Mouse (Mus musculus) limb, embryonic 11.5 days (tissue): ENCODE results near the gene Sac3d1. TPM values are rescaled to one million over a fixed set of nuclear protein-coding genes. Genes with fewer than 3 reads are reported as not detected.

Experiments
- polyA plus RNA-seq: library from polyadenylated mRNA; unstranded; fragments of >200 nt; fragmentation: Nextera tagmentation; extraction: Ambion mirVana; gene quantifications from 2 replicates; pipeline ENCODE4 v1.2.1, GENCODE M21; 2014

Gene Sac3d1
- polyA plus RNA-seq, 1 experiment from 2014 or later = 65.4 TPM

Other genes starting within 250 kb of the Sac3d1 start
- gene Frmd8, start 243.4 kb downstream of the Sac3d1 start, polyA plus RNA-seq = 21.2 and 24.4 TPM in 2 replicates
- 1.5 TPM in 2 replicates for gene Slc25a45, start 240.8 kb downstream of the Sac3d1 start, polyA plus RNA-seq
- 4.7 and 5.1 TPM in 2 replicates for gene Tigd3, start 224.5 kb downstream of the Sac3d1 start, polyA plus RNA-seq
- 209 and 218 TPM in 2 replicates for gene Dpf2, start 205.6 kb downstream of the Sac3d1 start, polyA plus RNA-seq
- 1.5 and 2.2 TPM in 2 replicates for gene Cdc42ep2, start 193.8 kb downstream of the Sac3d1 start, polyA plus RNA-seq
- 109 and 111 TPM in 2 replicates for gene Pola2, start 154.4 kb downstream of the Sac3d1 start, polyA plus RNA-seq
- not detected in 2 replicates for gene Slc22a20, start 132.5 kb downstream of the Sac3d1 start, polyA plus RNA-seq
- 3.6 and 4.5 TPM in 2 replicates for gene Capn1, start 102.8 kb downstream of the Sac3d1 start, polyA plus RNA-seq
- gene Syvn1, start 72.1 kb downstream of the Sac3d1 start, polyA plus RNA-seq = 30.3 and 32.2 TPM in 2 replicates
- gene Mrpl49, start 60.9 kb downstream of the Sac3d1 start, polyA plus RNA-seq = 95.3 and 98.6 TPM in 2 replicates
- 894 and 914 TPM in 2 replicates for gene Fau, start 60.8 kb downstream of the Sac3d1 start, polyA plus RNA-seq
- 37.8 and 40.3 TPM in 2 replicates for gene Znhit2, start 57.5 kb downstream of the Sac3d1 start, polyA plus RNA-seq
- gene Tm7sf2, start 50.3 kb downstream of the Sac3d1 start, polyA plus RNA-seq = 21.6 and 25.2 TPM in 2 replicates
- gene Vps51, start 41.4 kb downstream of the Sac3d1 start, polyA plus RNA-seq = 50.7 and 52.1 TPM in 2 replicates
- not detected in 2 replicates for gene Tmem262, start 38.6 kb downstream of the Sac3d1 start, polyA plus RNA-seq
- gene Gm28374, start 36.4 kb downstream of the Sac3d1 start, polyA plus RNA-seq = 2.1 and 2.9 TPM in 2 replicates
- gene Zfpl1, start 33.7 kb downstream of the Sac3d1 start, polyA plus RNA-seq = 73.5 and 82.1 TPM in 2 replicates
- 60.5 and 63.8 TPM in 2 replicates for gene Cdca5, start 33.7 kb downstream of the Sac3d1 start, polyA plus RNA-seq
- gene AC131692.1, start 24.2 kb downstream of the Sac3d1 start, polyA plus RNA-seq = 0.70 TPM in 1 of 2 replicates, not detected in the other
- 0.47 and 0.87 TPM in 2 replicates for gene Naaladl1, start 12.9 kb downstream of the Sac3d1 start, polyA plus RNA-seq
- gene Snx15, start 9.7 kb upstream of the Sac3d1 start, polyA plus RNA-seq = 27.1 and 27.7 TPM in 2 replicates
- gene Batf2, start 22.3 kb upstream of the Sac3d1 start, polyA plus RNA-seq = not detected in 2 replicates
- 66.8 and 68.0 TPM in 2 replicates for gene Arl2, start 22.9 kb upstream of the Sac3d1 start, polyA plus RNA-seq
- gene Majin, start 65.7 kb upstream of the Sac3d1 start, polyA plus RNA-seq = not detected in 2 replicates
- 2.0 and 2.4 TPM in 2 replicates for gene Gpha2, start 107.7 kb upstream of the Sac3d1 start, polyA plus RNA-seq
- gene Ppp2r5b, start 117.2 kb upstream of the Sac3d1 start, polyA plus RNA-seq = 18.6 and 19.2 TPM in 2 replicates
- 8.9 and 10.5 TPM in 2 replicates for gene Atg2a, start 123.0 kb upstream of the Sac3d1 start, polyA plus RNA-seq
- 56.1 and 59.3 TPM in 2 replicates for gene Ehd1, start 158.1 kb upstream of the Sac3d1 start, polyA plus RNA-seq
- gene Cdc42bpg, start 187.8 kb upstream of the Sac3d1 start, polyA plus RNA-seq = 0.54 and 0.69 TPM in 2 replicates
- gene Men1, start 216.3 kb upstream of the Sac3d1 start, polyA plus RNA-seq = 65.3 and 66.7 TPM in 2 replicates
- 6.8 and 7.3 TPM in 2 replicates for gene Map4k2, start 222.5 kb upstream of the Sac3d1 start, polyA plus RNA-seq
- 209 and 228 TPM in 2 replicates for gene Sf1, start 245.0 kb upstream of the Sac3d1 start, polyA plus RNA-seq